Mouse (Mus musculus) kidney, embryonic 15.5 days (tissue): ENCODE results near the gene Chrd. TPM values are rescaled to one million over a fixed set of nuclear protein-coding genes. Genes with fewer than 3 reads are reported as not detected.
A peak's percentile ranks its signal among the peaks of the same experiment; 100 is the strongest.

Source experiments
- ATAC-seq: fragments of 200-750 bp; cut with Nextera tagmentation; replicated peaks from 2 replicates; pipeline ENCODE4 v1.8.0; 2017; ENCODE audit warnings: moderate TSS enrichment; ENCODE audit not compliant: low FRiP score
- H3K27ac ChIP-seq: fragments of 300-500 bp; sonication (generic); 2 replicates; pipeline ENCODE4 v1.5.1; 2015; ENCODE audit warnings: mild to moderate bottlenecking, inconsistent platforms
- H3K27me3 ChIP-seq: fragments of 300-500 bp; sonication (generic); 2 replicates; pipeline ENCODE4 v1.6.1; 2015; ENCODE audit warnings: inconsistent platforms
- H3K36me3 ChIP-seq: fragments of 300-500 bp; sonication (generic); 2 replicates; pipeline ENCODE4 v1.6.1; 2015; ENCODE audit warnings: inconsistent platforms
- H3K4me1 ChIP-seq: fragments of 300-500 bp; sonication (generic); 2 replicates; pipeline ENCODE4 v1.6.1; 2015; ENCODE audit warnings: inconsistent platforms
- H3K4me2 ChIP-seq: fragments of 300-500 bp; sonication (generic); 2 replicates; pipeline ENCODE4 v1.6.1; 2015; ENCODE audit warnings: moderate library complexity, mild to moderate bottlenecking, inconsistent platforms
- H3K4me3 ChIP-seq: fragments of 300-500 bp; sonication (generic); replicated peaks from 2 replicates; pipeline ENCODE4 v1.5.1; 2015; ENCODE audit warnings: mild to moderate bottlenecking, inconsistent platforms
- H3K9ac ChIP-seq: fragments of 300-500 bp; sonication (generic); 2 replicates; pipeline ENCODE4 v1.6.1; 2015; ENCODE audit warnings: mild to moderate bottlenecking, inconsistent platforms
- H3K9me3 ChIP-seq: fragments of 300-500 bp; sonication (generic); replicated peaks from 2 replicates; pipeline ENCODE4 v1.6.1; 2016; ENCODE audit warnings: inconsistent platforms
- WGBS: fragments of 180-500 bp; shearing (Covaris S2); methylation state at CpG from one replicate; pipeline ENCODE4 v1.1.7; 2015; ENCODE audit warnings: mixed read lengths; 5-methylcytosine and 5-hydroxymethylcytosine counted together
- polyA plus RNA-seq: library from polyadenylated mRNA; unstranded; fragments of >200 nt; fragmentation: Nextera tagmentation; extraction: Ambion mirVana; gene quantifications from 2 replicates; pipeline ENCODE4 v1.2.1, GENCODE M21; 2015

The Chrd gene
- polyA plus RNA-seq, 1 experiment from 2014 or later: 7.4 TPM

DNA sequence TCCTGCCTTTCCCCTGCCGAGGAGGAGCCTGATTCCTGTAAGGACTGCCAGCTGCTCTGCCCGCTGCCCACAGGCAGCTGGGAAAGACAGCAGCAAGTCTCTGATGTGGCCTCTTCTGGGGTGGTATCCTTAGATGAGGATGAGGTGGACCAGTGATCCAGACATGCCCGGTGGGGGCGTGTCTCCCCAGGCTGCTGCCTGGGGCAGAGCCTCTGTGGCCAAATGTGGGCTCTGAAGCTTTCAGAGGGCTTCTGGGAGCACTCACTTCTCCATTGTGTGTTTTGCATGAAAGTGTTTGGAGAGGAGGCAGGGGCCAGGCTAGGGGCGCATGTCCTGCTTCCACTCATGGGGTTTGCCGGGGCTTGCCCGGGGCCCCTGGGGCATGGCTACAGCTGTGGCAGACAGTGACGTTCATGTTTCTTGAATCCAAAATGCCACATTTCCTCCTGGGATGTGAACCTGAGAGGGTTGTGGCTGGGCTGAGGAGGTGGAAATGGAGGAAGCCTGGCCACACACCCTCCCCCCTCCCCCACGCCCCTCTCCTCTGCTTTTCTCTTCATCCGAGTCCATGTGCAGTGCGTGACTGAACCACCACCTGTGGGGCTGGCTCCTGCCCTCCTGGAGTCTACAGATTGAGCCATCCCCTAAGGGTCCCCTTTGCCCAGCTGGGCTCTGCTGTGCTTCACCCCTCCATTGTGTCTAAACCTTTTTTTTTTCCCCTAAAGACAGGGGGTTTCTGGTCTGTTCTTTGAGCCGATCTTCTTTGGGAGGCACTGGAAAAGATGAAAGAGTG lies 31.0 kb upstream of the Chrd start:
- Histone ChIP-seq H3K36me3 (peaks cover 39% of the 10 kb centered on the region), H3K9me3 (no peaks in the 10 kb centered on the region), H3K4me1 (peaks cover 25% of the 10 kb centered on the region), H3K27ac (peak overlapping the region; percentile 90), H3K27me3 (no peaks in the 10 kb centered on the region), H3K4me2 (peak overlapping the region; percentile 33), H3K9ac (0 out of 2 replicates have a peak overlapping the region, but pooled peaks have one; percentile 31), H3K4me3 (no peak overlapping the region)
- ATAC-seq: peak; percentile 44
- 21% methylated on average over 12 of the region's 12 CpGs for WGBS

GRCm38 (mm10) chr16:20702522-20702893 lies 30.4 kb upstream of the Chrd start:
- peak; percentile 76 for ATAC-seq
- peaks cover 25% of the 10 kb centered on the region for H3K4me1 ChIP-seq
- H3K9me3 ChIP-seq: no peaks in the 10 kb centered on the region
- peak overlapping the region; percentile 90 for H3K27ac ChIP-seq
- 0 out of 2 replicates have a peak overlapping the region, but pooled peaks have one; percentile 31 for H3K9ac ChIP-seq
- WGBS: 8% methylated on average over 8 of the region's 8 CpGs
- H3K27me3 ChIP-seq: no peaks in the 10 kb centered on the region
- H3K36me3 ChIP-seq: peaks cover 45% of the 10 kb centered on the region
- no peak overlapping the region for H3K4me3 ChIP-seq
- H3K4me2 ChIP-seq: peak overlapping the region; percentile 33

DNA sequence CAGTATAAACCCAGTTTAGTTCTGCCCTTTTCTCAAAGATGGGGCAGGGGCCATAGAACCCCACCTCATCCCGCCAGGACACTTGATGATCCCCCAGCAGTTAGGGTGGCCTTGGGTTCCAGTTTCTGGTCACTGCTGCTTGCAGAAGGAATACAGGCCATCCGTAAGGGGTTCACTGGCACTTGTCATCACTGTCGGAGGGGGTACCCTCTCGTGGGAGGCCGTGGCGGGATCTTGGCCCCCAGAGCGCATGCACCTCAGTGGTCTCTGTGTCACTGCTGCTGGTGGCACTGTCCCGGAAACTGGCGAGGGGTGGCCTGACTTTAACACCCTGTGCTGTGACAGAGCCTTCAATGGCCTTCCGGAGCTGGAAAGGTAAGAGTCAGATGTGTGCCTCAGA lies 29.9 kb upstream of the Chrd start:
- H3K27ac ChIP-seq: no peak overlapping the region
- no peaks in the 10 kb centered on the region for H3K9me3 ChIP-seq
- no peak for ATAC-seq
- WGBS: 88% methylated on average over 10 of the region's 10 CpGs
- no peaks in the 10 kb centered on the region for H3K27me3 ChIP-seq
- no peak overlapping the region for H3K4me2 ChIP-seq
- H3K4me1 ChIP-seq: peaks cover 25% of the 10 kb centered on the region
- peaks cover 51% of the 10 kb centered on the region for H3K36me3 ChIP-seq
- H3K4me3 ChIP-seq: no peak overlapping the region
- H3K9ac ChIP-seq: 0 out of 2 replicates have a peak overlapping the region, but pooled peaks have one; percentile 10

- Histone ChIP-seq H3K4me3 (no peak overlapping the region), H3K36me3 (peaks cover 57% of the 10 kb centered on the region), H3K9me3 (no peaks in the 10 kb centered on the region), H3K4me1 (peaks cover 25% of the 10 kb centered on the region), H3K27ac (no peak overlapping the region), H3K9ac (no peak overlapping the region), H3K4me2 (no peak overlapping the region), H3K27me3 (no peaks in the 10 kb centered on the region)
- WGBS: 89% methylated on average over 6 of the region's 6 CpGs
- ATAC-seq: no peak
These were observed 29.1 kb upstream of the Chrd start for GRCm38 (mm10) chr16:20703699-20704400.

DNA sequence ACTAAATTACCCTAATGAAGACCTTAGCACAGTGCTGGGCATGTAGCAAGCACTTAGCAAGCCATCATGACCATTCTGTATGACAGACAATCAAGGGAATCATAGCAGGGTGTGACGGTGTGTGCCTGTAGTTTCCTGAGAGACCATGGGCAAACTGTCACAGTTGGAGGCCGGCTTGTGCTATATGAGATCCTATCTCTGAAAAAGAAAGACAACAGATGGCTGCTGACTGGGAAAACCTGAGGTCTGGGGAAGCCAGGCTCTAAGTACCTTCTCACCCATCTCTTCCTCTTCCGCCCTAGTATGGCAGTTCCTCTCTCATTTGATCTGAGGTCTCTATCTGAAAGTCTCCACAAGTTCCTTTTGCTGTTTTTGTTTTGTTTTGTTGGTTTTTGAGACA lies 27.1 kb upstream of the Chrd start:
- Histone ChIP-seq H3K4me1 (peaks cover 20% of the 10 kb centered on the region), H3K4me2 (no peak overlapping the region), H3K4me3 (no peak overlapping the region), H3K9me3 (no peaks in the 10 kb centered on the region), H3K27ac (no peak overlapping the region), H3K27me3 (no peaks in the 10 kb centered on the region), H3K36me3 (peaks cover 61% of the 10 kb centered on the region), H3K9ac (no peak overlapping the region)
- ATAC-seq: no peak
- WGBS: 85% methylated on average over 3 of the region's 3 CpGs

GRCm38 (mm10) chr16:20706407-20707055 lies 26.4 kb upstream of the Chrd start:
- Histone ChIP-seq H3K4me2 (no peak overlapping the region), H3K9me3 (no peaks in the 10 kb centered on the region), H3K27ac (no peak overlapping the region), H3K9ac (no peak overlapping the region), H3K4me3 (no peak overlapping the region), H3K4me1 (peaks cover 16% of the 10 kb centered on the region), H3K36me3 (peaks cover 68% of the 10 kb centered on the region), H3K27me3 (no peaks in the 10 kb centered on the region)
- 91% methylated on average over 2 of the region's 2 CpGs for WGBS
- no peak for ATAC-seq

DNA sequence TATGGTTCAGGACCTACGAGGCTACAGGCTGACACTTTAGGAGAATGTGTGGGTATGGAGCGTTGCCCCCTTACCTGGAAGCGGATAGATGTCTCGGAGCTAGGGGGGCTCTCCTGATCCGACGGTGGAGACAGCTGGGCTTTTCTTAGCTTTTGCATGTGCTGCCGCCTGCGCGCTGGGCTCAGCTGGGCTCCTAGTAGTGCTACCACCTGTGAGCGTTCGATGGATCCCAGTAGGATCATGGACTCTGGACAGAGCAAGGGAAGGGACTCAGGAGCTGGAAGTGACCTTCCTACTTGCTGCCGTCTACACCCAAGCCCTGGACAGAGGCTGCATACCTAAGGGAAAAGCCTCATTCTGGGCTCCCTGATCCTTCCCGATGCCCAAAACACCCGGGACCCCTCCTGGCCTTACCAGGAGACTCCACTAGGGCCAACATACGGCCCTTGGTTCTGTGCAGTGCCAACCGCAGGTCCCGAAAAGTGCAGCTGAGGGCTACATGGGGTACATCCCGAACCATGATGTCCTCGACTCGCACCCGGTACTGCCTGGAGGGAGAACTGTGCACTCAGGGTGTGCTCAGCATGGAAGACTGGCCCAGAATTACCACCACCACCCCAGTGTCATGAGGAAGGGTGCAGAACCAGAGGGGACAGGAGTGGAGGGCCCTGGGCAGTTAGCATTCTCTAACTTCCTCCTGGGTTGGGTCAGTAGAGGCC lies 24.5 kb upstream of the Chrd start:
- peaks cover 82% of the 10 kb centered on the region for H3K36me3 ChIP-seq
- no peaks in the 10 kb centered on the region for H3K9me3 ChIP-seq
- H3K27me3 ChIP-seq: no peaks in the 10 kb centered on the region
- no peak overlapping the region for H3K27ac ChIP-seq
- H3K4me2 ChIP-seq: no peak overlapping the region
- WGBS: 93% methylated on average over 21 of the region's 21 CpGs
- H3K4me1 ChIP-seq: peaks cover 1% of the 10 kb centered on the region; the same call in 1 of the 2 replicates
- no peak for ATAC-seq
- no peak overlapping the region for H3K4me3 ChIP-seq
- no peak overlapping the region for H3K9ac ChIP-seq

DNA sequence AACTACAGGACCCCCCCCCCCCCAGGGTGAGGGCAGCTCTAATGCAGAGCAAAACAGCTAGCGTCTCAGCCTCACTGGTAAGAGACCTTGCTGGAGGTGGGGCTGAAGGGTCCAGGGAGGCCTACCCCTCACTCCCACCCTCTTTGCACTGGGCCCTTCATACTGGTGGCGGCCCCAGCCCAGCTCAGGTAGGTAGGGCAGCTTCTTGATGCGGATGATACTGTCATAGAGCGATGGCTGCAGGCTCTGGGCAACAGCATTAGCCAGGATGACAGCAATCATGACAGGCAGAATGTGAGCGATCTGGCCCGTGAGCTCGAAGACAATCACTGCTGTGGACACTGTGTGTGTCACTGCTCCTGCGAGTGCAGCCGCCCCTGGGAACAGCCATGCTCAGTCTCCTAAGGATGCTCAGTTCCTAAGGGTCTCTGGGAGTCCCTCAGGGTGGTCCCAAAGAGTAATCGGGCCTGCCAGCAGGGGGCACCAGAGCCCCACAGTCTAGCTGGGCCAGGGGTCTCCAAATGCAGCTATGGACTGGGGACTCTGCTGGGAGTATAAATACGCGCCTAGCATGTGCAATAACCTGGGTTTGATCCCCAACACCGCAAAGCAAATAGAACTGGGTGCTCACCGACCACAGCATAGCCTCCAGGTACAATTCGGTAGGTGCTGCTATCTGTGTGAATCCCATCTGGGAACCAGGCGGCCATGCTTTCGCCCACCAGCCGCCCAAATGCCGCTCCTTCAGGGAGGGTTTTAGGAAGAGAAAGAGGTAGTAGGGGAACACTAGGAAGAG lies 23.8 kb upstream of the Chrd start:
- Histone ChIP-seq H3K27ac (no peak overlapping the region), H3K9me3 (no peaks in the 10 kb centered on the region), H3K9ac (no peak overlapping the region), H3K4me3 (no peak overlapping the region), H3K4me1 (peaks cover 9% of the 10 kb centered on the region), H3K36me3 (peaks cover 83% of the 10 kb centered on the region), H3K27me3 (no peaks in the 10 kb centered on the region), H3K4me2 (no peak overlapping the region)
- 74% methylated on average over 19 of the region's 19 CpGs for WGBS
- ATAC-seq: peak; percentile 44; the same call in 1 of the 2 replicates

- ATAC-seq: no peak
- peaks cover 75% of the 10 kb centered on the region for H3K36me3 ChIP-seq
These were observed 22.6 kb upstream of the Chrd start for GRCm38 (mm10) chr16:20710370-20710769.

GRCm38 (mm10) chr16:20710810-20711209 lies 22.1 kb upstream of the Chrd start:
- H3K4me3 ChIP-seq: no peak overlapping the region
- WGBS: 85% methylated on average over 4 of the region's 4 CpGs
- ATAC-seq: no peak
- H3K9ac ChIP-seq: no peak overlapping the region
- H3K27ac ChIP-seq: no peak overlapping the region
- no peaks in the 10 kb centered on the region for H3K9me3 ChIP-seq
- no peak overlapping the region for H3K4me2 ChIP-seq
- peaks cover 70% of the 10 kb centered on the region for H3K36me3 ChIP-seq
- no peaks in the 10 kb centered on the region for H3K27me3 ChIP-seq
- H3K4me1 ChIP-seq: peaks cover 24% of the 10 kb centered on the region

More at GRCm38 (mm10) chr16:20710370-20710769, 22.6 kb upstream of the Chrd start:
- no peaks in the 10 kb centered on the region for H3K9me3 ChIP-seq
- no peaks in the 10 kb centered on the region for H3K27me3 ChIP-seq
- no peak overlapping the region for H3K9ac ChIP-seq
- H3K27ac ChIP-seq: no peak overlapping the region
- peaks cover 20% of the 10 kb centered on the region for H3K4me1 ChIP-seq
- H3K4me3 ChIP-seq: no peak overlapping the region
- 93% methylated on average over 11 of the region's 11 CpGs for WGBS
- H3K4me2 ChIP-seq: no peak overlapping the region

DNA sequence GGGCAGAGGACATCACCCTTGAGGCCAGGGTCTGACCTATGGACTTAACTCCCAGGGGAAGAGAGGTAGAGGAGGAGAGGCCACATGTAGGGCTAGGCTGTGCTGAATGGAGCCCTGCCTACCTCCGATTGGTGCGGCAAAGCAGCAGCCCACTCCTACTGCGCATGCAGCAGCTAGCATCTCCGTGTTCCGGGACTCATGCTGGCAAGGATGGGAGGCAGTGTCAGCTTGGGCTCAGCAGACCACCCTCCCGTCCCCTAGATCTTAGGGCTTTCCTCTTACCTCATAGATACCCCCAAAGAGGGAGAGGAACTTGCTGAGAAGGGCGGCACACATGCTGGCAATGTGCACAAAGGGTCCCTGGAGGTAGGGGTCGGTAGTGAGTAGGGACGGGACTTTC lies 20.7 kb upstream of the Chrd start:
- ATAC-seq: no peak

More for the DNA sequence above, 20.7 kb upstream of the Chrd start:
- Histone ChIP-seq H3K36me3 (peaks cover 57% of the 10 kb centered on the region), H3K4me2 (no peak overlapping the region), H3K9me3 (no peaks in the 10 kb centered on the region), H3K4me3 (no peak overlapping the region), H3K27ac (no peak overlapping the region), H3K27me3 (no peaks in the 10 kb centered on the region), H3K9ac (no peak overlapping the region), H3K4me1 (peaks cover 35% of the 10 kb centered on the region)
- 85% methylated on average over 9 of the region's 9 CpGs for WGBS
